Mouse (Mus musculus): Measurements from ENCODE around the gene Nrtn.

Nrtn gene

DNA sequence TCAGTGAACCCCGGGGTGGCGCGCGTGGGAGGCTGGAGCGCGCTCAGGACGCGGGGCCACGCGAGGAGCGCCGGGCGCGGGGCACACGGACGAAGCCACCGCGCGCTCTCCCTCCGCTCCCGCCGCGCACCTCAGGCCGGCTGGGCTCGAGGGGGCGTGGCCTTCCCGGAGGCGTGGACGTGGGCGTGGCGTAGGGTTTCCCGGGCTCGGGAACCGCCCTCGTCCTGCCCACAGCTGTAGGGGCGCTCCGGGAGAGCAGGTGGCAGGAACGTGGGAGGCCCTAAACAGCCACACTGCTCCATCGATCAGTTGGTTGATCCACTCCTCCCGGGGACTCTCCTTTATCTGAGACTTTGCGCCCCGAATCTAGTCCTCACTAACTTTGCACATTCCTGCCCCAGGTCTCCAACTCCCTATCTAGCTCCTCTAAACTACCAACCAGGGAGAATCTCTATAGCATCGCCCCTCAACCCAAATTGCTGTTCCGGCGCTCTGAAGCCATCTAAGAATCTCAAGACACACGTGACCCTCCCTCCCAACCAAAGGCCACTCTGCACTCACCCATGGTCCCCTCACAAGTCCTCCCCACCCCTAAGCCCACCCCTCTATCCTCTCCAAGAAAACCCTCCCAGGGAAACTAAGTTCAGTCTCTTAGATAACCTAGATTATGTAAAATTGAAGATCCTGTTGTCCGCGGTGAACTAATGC is at the start of gene Nrtn:
TSS of gene Nrtn (minus strand) at position 115 of the 708 bp plus-strand sequence.
- DNase-seq (ENCODE audit: low spot score): peak; percentile 86

DNA sequence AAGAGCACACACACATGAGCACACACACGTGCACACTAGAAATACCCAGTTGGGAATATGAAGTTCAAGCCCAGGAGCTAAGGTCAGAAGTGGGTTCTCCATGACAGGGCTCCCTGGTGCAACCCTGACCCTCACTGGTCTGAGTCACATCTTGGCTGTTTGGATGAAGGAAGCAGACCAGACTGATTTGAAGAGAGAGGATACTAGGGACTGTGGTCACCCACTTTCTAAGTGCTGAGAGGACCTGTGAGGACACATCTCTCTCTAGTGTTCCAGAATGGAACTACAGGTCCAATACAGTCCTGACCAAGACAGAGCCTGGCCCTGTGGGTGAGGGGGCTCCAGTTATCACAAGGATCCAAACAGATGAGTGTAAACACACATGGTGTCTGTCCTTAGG is 48.5 kb upstream of the Nrtn start:
- no peak for DNase-seq (ENCODE audit: low spot score)

DNA sequence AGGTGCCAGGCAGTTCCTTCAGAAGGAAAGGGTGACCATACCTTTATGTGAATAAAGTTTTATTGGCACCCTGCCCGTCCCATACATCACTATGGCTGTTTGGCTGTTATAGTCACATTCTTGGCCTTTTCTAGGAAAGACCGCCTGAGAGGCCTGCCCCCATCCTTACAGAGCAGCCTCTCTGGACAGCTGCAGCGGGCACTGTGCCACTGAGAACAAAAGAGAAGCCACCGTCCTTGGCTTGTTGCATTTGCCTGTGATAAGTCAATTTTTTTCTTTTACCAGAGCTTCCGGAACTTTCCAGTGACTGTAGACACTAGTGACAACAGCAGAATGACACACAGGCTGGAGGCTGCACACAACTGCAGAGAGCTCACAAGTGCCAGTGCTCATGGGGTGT is 47.6 kb upstream of the Nrtn start:
- peak; percentile 75 for DNase-seq (ENCODE audit: low spot score)

DNA sequence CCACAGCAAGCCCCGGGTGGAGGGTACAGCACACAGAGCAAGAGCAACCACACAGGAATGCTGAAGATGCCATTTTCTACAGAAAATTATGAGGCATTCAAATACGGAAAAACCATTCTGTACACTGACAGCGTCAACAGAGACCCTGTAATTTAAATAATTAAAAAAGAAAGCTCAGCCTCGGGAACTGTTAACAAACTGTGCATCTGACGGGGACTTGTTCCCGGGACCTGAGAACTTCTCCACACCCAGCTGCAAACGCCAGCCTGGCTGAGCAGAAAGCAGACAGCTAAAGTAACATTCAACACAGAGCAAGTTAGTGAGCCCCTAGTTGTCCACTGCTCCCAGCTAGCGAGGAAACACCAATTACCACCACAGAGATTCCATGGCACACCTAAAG is 44.7 kb upstream of the Nrtn start:
- DNase-seq (ENCODE audit: low spot score): no peak

DNA sequence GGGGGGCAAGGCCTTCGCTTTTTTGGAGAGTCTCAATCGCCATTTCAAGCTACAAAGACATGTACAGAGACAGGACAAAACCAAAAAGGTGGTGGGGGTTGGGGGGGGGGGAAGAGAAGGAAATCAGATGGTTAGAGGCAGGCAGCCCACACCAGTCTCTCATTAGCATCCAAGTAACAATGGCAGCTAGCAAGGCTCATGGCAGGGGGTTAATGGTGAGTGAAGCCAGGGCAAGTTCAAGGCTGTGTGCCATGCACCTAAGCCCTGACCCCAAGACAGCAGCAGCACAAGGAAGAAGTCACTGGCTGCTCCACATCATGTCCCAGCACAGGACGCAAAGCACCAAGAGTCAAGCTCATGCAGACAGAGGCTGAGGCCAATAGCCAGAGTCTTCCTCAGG is 41.9 kb upstream of the Nrtn start:
- DNase-seq (ENCODE audit: low spot score): no peak

DNA sequence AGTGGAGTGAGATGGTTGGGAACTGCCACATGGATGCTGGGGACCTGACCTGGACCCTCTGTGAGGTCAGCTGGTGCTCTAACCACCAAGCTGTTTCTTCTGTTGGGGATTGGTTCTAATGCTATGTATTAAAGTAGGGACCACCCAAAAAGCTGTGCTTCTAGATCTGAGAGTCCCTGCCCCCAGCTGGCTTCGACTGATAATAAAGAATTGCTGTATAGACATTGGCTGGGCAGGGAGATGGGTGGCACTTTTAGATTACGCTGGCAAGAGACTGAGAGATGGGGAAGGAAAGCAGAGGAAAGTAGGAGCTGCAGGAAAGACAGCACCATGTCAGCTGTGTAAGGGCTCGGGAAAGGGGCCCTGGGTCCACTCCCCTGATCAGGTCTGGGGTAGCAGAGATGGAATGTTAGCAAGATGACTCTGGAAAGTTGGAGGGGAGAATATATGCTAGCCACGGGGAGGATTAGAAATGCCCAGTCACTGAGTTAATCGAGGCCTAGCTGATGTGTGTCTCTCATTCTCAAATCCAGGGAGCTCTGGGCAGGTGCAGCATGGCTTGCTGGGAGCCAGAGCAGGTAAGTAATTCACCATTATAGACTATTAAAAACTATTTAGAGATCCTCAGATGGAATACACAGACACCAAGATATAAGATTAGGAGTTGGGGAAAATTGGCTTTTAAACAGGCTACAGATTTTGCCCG is 36.4 kb upstream of the Nrtn start:
- no peak for DNase-seq (ENCODE audit: low spot score)

DNA sequence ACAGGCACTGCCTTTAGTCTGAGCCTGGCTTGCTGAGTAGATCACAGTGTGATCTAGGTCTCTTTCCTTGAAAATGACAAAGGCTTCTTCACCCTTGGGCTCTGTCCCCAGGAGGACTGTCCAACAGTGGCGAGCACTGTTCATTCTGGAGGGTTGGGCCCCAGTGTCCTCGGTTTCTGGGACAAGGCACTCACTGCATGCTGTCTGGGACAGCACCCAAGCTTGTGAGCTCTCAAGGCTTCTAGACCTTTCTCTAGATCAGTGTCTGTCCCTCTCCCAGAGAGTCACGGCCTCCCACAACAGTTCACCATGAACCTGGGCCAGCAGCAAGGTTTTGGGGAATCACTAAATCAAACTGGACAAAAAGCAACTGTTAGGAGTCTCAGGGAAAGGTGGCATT is 35.3 kb upstream of the Nrtn start:
- DNase-seq (ENCODE audit: low spot score): no peak

DNA sequence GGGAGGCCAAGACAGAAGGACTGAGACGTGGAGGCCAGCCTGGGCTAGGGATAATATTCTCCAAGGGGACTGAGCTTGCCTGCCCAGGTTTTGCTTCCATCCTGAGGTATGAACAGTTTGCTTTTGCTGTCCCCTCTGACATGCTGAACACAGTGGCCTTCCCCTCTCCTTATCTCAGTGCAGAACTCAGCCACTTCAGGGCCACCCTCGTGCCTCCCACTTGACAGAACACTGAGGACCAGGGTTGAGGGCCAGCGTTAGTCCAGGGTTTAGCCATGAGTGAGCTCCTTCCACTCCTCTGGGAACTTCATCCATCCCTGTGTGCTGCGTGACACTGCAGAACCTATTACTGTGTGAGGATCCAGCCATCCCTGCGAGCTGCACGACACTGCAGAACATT is 32.0 kb upstream of the Nrtn start:
- no peak for DNase-seq (ENCODE audit: low spot score)

DNA sequence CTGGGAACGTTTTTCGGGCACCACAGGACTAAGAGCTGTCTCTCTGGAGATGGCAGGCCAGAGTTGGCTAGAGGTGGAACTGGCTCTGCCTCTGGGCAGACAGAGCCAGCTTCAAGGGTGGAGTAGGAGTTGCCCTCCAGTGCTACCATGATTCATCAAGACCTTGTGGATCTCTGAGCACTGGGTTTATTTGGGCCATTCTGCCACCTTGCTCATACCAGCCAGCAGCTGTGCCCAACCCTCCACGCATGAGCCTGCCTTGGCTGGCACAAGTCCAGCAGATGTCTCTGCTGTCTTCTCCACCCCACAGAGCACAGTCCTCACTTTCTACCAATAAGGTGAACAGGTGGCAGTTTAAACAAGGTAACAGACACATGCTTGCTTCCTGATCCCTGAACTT is 31.6 kb upstream of the Nrtn start:
- no peak for DNase-seq (ENCODE audit: low spot score)

DNA sequence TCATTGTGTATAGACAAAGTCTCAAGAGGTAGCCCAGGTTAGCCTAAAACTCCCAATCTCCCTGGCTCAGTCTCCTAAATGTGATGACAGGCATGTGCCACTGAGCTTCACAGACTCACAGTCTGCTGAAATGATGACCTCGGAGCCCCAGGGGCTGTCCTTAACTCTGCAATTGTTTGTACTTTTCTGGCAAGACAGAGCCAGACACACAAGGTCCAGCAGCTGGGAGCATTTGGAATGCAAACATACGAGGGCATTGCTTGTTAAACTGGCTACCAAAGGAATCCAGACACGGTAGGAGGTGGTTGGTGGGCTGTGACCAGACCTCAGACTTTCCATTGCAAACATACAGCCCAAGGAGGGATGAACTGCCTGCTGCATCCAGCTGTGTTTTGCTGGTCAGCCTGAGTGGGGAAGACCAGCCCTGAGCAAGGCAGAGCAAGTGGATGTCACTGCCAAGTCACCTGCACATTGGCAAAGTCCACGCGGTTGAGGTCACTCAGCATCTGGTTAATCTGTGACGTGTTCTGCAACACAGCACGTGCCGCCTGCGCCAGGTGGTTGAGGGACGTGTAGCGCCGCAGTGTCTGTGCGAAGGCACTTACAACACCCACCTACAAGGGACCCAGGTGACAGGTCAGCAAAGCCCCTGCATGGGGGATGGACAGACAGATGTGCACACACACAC is 23.1 kb upstream of the Nrtn start:
- no peak for DNase-seq (ENCODE audit: low spot score)

DNA sequence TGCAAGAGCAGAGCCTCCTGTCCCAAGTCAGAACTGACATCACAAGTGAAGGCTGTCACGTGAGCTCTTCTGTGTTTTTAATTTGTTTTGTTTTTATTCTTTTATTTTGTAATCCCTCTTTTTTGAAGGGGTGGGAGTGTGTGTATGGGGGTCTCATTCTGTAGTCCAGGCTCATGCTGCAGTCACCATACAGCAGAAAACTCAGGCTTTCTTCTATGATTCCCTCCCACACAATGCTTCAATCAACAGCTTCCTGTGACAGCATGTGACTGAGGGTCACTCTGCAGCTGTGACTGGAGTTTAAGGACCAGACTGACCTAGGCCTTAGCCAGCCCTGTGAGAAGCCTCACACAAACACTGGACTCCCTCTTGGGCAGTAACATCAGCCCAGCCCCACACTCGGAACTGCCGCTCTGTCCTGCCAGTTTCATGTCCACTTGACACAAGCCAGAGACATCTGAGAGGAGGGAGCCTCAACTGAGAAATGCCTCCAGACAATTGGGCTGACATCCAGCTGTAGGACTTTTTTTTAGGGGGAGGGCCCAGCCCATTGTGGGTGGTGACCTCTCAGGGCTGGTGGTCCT is 21.5 kb upstream of the Nrtn start:
- no peak for DNase-seq (ENCODE audit: low spot score)

DNA sequence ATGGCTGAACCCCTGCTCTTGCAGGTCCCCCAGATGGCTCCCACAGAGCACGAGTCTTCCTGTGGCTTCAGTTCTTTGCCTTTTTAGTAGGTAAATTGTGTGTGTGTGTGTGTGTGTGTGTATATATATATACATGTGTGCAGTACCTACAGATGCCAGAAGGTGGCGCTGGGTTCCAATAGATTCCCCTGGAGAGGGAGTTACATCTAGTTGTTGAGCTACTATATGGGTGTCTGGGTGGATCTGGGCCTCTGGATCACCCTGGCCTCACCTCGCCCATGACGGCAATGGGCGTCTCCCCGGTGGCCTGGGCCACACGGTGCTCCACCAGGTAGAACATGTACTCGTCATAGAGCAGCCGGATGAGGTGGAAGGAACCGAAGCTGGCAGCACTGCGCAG is 20.2 kb upstream of the Nrtn start:
- no peak for DNase-seq (ENCODE audit: low spot score)

DNA sequence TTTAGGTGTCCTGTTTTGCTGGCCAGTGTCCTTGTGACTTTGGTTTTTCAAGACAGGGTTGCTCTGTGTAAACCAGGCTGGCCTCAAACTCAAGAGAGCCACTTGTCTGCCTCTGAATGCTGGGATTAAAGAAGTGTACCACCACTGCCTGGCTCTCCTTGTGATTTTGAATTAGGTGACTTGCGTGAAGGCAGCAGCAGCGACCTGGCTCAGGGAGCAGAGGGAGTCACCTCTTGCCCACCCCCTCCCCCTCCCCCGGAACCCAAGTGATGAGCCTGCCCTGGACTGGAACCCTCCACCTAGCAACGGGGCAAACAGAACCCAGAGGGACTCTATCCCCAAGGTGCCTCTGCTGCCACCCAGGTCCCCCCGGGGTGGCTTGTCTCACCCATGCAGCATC is 12.6 kb upstream of the Nrtn start, which contains the start of gene Prr22:
TSS of gene Prr22 (plus strand) at position 301 of the 400 bp plus-strand sequence.
- DNase-seq (ENCODE audit: low spot score): no peak

DNA sequence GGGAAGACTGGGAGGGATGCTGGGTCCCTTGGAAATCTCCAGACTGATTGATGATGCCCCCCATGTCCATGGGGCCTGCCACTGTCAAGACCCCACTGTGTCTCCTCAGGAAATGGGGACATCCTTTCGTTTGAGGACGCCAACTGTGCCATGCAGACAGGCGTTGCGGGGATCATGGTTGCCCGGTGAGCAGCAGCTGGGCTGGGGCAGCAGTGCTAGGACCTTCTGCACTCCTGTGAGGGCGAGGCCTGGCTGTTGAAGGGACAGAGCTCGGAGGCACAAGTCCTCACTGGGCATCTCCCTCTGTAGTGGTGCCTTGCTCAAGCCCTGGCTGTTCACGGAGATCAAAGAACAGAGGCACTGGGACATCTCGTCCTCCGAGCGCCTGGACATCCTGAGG is 11.6 kb upstream of the Nrtn start:
- no peak for DNase-seq (ENCODE audit: low spot score)

DNA sequence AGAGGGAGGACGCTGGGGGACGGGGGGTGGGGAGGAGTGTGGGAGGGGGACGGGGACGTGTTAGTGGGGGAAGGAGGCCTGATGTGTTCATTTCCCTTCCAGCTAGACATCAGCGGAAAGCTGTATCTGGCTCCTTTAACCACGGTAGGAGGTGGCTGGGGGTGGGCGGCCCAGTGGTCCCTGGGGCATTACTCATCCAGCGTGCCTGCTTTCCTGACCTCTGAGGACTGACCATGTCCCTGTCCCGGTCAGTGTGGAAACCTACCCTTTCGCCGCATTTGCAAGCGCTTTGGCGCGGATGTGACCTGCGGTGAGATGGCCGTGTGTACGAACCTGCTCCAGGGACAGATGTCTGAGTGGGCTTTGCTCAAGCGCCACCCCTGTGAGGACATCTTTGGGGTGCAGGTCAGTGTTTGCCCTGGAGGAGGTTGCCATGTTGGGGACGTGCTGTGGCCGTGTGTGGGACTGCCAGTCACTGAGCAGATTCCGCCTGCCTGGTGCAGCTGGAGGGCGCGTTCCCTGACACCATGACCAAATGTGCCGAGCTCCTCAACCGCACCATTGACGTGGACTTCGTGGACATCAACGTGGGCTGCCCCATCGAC is 10.3 kb upstream of the Nrtn start:
- no peak for DNase-seq (ENCODE audit: low spot score)

DNA sequence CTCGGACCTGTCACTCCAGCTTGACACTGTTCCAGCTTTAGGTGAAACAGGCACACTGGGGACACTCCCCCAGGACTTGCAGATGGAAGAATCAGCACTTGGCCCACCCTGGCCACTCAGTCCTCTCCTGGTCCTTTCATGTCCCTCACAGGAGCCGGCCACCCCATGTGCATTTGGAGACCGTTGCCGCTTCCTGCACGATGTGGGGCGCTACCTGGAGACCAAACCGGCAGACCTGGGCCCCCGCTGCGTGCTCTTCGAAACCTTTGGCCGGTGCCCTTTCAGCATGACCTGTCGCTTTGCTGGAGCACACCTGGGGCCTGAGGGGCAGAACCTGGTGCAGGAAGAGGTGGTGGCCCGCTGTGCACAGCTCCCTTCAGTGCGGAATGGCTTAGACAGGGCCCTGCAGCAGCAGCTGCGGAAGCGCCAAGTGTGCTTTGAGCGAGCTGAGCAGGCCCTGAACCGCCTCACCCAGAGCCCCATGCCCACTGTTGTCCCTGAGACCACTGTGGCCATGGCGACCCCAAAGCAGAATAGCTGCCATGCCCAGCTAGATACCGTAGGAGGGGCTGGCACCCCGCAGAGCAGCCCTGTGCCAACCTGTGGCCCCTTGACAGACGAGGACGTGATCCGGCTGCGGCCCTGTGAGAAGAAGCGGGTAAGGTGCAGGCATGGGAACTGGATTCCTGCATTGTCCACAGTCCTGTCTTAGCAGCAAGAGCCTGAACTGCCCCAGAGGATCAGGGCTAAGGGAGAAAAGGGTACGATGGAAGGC is 9.5 kb upstream of the Nrtn start:
- no peak for DNase-seq (ENCODE audit: low spot score)

DNA sequence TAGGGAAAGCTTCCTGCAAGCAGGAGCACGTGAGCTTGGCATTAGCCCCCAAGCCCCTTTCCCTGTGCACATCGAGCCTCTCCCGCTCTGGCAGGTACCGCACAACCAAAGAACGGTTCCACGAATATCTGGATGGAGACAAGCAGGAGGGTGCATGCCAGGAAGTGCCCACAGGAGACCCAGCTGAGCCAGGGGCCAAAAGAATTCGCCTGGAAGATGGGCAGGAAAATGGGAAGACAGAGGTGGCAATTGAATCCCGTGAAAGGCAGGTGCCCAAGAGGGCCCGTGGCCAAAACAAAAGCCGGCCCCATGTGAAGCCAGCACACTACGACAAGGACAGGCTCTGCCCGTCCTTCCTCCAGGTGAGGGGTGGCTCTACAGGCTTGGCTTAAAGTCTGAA is 8.1 kb upstream of the Nrtn start:
- no peak for DNase-seq (ENCODE audit: low spot score)

DNA sequence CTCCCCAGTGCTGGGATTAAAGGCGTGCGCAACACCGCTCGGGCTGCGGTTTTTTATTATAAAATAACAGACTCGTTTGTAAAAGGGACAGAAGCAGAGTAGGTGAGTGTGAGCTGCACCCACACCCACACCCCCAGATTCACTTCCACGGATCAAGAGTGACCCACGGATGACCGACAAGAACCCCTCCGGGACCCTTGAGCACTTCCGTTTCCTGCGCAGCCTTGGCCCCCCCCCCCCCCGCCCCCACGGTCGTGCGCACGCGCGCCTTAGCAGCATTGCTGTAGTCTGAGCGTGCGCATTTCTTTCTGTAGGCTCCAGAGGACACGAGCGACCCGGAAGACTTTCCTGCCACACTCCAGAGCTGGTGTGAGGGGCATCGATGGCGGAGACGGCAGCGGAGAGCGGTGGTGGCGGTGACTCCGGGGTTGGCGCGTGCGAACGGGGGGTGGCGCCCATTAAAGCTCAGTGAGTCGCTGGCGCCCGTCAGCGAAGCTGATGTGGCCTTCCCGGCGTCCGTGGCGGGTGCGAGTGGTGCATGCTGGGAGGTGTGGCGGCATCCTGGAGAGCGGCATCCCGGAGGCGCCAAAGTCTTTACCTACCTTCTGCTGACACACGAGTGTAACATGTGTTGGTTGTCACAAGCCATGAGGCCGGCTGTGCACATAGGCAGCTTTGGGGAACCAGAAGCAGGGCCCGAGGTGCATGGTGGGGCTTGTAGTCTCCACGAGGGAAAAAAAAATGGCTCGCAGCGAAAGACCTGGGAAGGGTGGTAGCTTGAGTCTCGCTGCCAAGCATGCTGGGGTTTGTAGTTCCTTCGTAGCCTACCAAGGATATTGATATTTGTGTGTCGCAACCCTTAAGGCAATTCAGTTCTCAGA is 7.4 kb upstream of the Nrtn start, which contains the start of gene Dus3l:
TSS of gene Dus3l (plus strand) at position 284 of the 881 bp plus-strand sequence.
- DNase-seq (ENCODE audit: low spot score): peak; percentile 88

DNA sequence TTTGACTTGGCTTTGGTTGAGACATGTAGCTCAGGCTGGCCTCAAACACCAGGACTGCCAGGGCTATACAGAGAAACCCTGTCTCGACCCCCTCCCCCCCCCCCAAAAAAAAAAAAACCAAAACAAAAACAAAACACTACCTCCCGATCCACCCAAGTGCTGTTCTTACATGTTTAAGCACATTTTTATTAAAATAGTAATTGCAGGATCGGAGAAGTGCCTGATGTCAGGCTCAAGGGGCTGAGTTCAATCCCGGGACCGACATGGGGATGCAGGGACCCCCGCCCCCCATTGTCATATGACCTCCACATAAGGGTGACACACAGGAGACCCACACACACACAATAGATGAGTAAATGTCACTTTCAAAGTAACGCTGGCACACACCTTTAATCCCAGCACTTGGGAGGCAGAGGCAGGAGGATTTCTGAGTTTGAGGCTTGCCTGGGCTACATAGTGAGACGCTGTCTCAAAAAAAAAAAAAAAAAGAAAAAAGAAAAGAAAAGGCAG is 6.5 kb upstream of the Nrtn start:
- no peak for DNase-seq (ENCODE audit: low spot score)
